Mouse (Mus musculus) left cerebral cortex, postnatal 4 days (tissue): ENCODE data around the gene Hils1. TPM values are rescaled to one million over a fixed set of nuclear protein-coding genes. Genes with fewer than 3 reads are reported as not detected.
"Not testable (repeated sequence)": the region's sequence is repeated elsewhere in the genome, so short reads cannot be mapped to it uniquely, and the experiment has no call there.

Experiments
- DNase-seq: peaks from one replicate; pipeline ENCODE4 v3.0.0-alpha.2; 2022
- intact Hi-C: fragments of 180-260 bp; cut with DNase I; formaldehyde crosslinking; loops from one replicate; pipeline ENCODE4 v1.15.1; 2025
- total RNA-seq, 2 experiments: library from RNA; stranded (reverse); gene quantifications; 2 replicates each; pipeline ENCODE4 v1.2.3; 2021

Gene Hils1
- total RNA-seq, 2 experiments from 2014 or later = 0.46 TPM; not detected in 1

DNA sequence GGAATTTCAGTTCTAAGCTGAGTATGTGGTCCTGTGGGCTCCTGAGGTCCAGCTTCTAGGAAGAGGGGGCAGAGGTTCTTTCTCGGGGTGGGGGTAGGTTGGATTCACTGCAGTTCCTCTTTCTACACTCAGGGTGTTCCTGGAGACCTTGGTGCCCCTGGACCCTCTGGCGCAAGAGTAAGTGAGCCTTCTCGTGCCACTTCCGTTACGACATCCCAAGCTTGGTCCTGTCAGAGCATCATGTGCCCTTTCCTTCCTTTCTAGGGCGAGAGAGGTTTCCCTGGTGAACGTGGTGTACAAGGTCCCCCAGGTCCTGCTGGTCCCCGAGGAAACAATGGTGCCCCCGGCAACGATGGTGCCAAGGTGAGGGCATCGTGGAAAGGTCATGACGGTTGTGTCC, 22.2 kb upstream of the Hils1 start:
- no peak for DNase-seq
- intact Hi-C loops = no loop called here

DNA sequence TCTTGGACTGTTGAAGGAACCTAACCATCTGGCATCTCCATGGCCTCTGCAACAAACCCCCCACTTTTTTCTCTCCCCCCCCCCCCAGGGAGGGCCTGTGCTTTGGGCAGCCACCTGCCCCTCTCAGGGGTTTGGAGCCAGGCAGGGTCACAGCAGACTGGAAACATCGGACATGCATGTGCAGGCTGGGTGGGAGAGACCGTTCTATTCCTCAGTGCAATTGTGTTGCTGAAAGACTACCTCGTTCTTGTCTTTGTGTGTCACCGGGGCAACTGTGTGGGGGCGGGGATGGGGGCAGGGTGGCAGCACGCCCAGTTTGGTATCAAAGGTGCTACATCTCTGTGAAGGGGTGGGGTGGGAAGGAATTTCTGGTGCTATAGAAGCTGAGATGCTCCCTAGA, 15.2 kb upstream of the Hils1 start:
- intact Hi-C loops = no loop called here
- no peak for DNase-seq

GRCm38 (mm10) chr11:94955103-94955502, 12.3 kb upstream of the Hils1 start:
- intact Hi-C loops = no loop called here
- no peak for DNase-seq

DNA sequence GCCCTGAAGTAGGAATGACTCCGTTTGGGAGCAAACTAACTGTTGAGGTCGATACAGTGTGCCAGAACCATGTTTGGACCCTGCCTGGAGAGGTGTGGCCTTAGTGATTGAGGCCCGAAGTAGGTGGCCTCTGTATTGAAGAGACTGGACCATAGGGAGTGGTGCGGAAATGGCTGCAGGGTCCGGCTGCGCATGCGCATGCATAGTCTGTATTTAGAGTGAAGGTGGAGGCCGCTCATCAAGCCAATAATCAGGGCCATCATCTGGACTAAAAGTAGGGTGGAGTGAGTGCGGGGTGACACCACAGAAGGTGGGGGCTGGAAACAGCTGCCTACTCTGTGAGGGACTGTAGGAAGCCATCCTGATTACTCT, 9.7 kb upstream of the Hils1 start:
- intact Hi-C loops = no loop called here
- no peak for DNase-seq

- intact Hi-C loops = no loop called here
- DNase-seq = peak; percentile 87
These were observed 9.1 kb upstream of the Hils1 start for GRCm38 (mm10) chr11:94958065-94958858.

- intact Hi-C loops = no loop called here
- no peak for DNase-seq
These were observed 4.8 kb upstream of the Hils1 start for GRCm38 (mm10) chr11:94962534-94963101.

- intact Hi-C loops = no loop called here
- peak; percentile 41 for DNase-seq
These were observed 794 bp downstream of the Hils1 start for GRCm38 (mm10) chr11:94968187-94968586.

GRCm38 (mm10) chr11:94969709-94970108, 2.3 kb downstream of the Hils1 start:
- not testable (repeated sequence) for DNase-seq
- intact Hi-C loops = loop anchor here (2.0 to 5.0 kb wide), 2 partner anchors 32 to 239 kb away; partner anchors contain the start of gene Col1a1

GRCm38 (mm10) chr11:94970210-94970943, 3.0 kb downstream of the Hils1 start:
- intact Hi-C loops = loop anchor here (2.0 to 5.0 kb wide), 2 partner anchors 33 to 240 kb away; partner anchors contain the start of gene Col1a1
- peak; percentile 70 for DNase-seq

- no peak for DNase-seq
- intact Hi-C loops = loop anchor here (2.0 to 5.0 kb wide), 2 partner anchors 35 to 241 kb away; partner anchors contain the start of gene Col1a1
These were observed 4.7 kb downstream of the Hils1 start for GRCm38 (mm10) chr11:94971895-94972615.

- intact Hi-C loops = loop anchor here (5.0 kb wide), 1 partner anchor 36 kb away; the partner anchor contains the start of gene Col1a1
These were observed 5.5 kb downstream of the Hils1 start for GRCm38 (mm10) chr11:94972887-94973286.

GRCm38 (mm10) chr11:94973313-94973712, 5.9 kb downstream of the Hils1 start:
- intact Hi-C loops = loop anchor here (5.0 kb wide), 1 partner anchor 36 kb away; the partner anchor contains the start of gene Col1a1
- peak; percentile 53 for DNase-seq

More at GRCm38 (mm10) chr11:94972887-94973286, 5.5 kb downstream of the Hils1 start:
- no peak for DNase-seq

- intact Hi-C loops = loop anchor here (5.0 kb wide), 1 partner anchor 38 kb away; the partner anchor contains the start of gene Col1a1
- DNase-seq = no peak
These were observed 7.6 kb downstream of the Hils1 start for GRCm38 (mm10) chr11:94974951-94975350.

DNA sequence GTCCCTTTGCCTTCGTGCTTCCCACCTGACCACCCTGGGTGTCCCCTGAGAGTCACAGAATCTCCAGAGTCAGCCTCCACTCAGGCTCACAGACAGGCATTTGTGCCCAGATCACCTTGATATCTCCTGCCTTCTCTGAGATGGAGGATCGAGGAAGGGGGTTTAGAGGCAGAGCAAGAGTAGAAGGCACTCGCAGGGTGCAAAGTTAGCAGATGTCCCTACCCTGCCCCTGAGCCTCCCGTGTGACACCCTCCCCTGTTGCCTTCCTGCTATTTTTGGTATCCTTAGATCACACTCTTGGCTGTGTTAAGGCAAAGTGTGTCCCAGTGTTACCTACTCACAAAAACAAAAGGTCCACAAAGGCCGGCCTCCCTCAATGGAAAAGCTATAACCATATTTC, 8.8 kb downstream of the Hils1 start, which contains the start of gene Sgca:
TSS of gene Sgca (minus strand) at position 129 of the 400 bp plus-strand sequence.
- intact Hi-C loops = no loop called here

GRCm38 (mm10) chr11:94978178-94978915, 11.0 kb downstream of the Hils1 start:
- intact Hi-C loops = no loop called here
- peak; percentile 66 for DNase-seq

More for the DNA sequence above, 8.8 kb downstream of the Hils1 start, which contains the start of gene Sgca:
- no peak for DNase-seq

GRCm38 (mm10) chr11:94978947-94979346, 11.6 kb downstream of the Hils1 start:
- intact Hi-C loops = no loop called here
- DNase-seq = peak; percentile 97

- intact Hi-C loops = loop anchor here (10.0 kb wide), 1 partner anchor 275 kb away; no protein-coding TSS in a partner anchor
These were observed 12.2 kb downstream of the Hils1 start for GRCm38 (mm10) chr11:94979462-94980179.

DNA sequence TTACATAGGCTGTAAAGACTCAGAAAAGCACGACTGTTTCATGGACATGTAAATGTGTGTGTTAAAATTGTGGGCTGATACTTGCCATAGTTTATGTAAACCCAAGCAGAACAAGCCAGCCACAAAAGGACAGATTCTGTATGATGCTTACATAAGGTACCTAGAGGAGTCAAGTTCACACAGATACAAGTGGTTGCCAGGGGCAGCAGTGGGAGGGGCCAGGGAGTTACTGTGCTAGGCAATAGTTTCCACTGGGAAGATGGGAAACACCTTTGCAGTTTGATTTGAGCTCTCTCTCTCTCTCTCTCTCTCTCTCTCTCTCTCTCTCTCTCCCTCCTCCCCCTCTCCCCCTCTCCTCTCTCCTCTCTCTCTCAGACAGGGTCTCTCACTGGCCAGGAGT, 17.7 kb downstream of the Hils1 start:
- intact Hi-C loops = loop anchor here (10.0 kb wide), 1 partner anchor 270 kb away; no protein-coding TSS in a partner anchor
- DNase-seq = no peak

More at GRCm38 (mm10) chr11:94979462-94980179, 12.2 kb downstream of the Hils1 start:
- no peak for DNase-seq

DNA sequence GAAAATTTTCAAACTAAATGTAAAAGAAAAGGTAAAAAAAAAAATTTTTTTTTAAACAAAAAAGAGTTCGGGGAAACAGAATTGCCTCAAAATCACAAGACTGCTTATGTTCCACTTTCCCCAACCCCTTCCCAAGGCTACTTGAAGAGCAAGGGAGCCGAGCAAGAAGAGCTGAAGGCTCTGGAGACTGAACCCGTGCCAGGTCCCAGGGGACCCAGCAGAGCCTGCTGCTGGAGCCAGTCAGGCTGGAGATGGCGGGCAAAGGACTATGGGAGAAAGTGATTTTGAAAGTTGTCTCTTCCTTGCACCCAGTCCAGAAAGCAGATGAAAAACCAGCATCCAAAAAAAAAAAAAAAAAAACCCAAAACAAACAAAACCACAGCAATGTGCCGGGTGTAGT, 18.4 kb downstream of the Hils1 start:
- DNase-seq = no peak
- intact Hi-C loops = loop anchor here (10.0 kb wide), 1 partner anchor 269 kb away; no protein-coding TSS in a partner anchor
